Mouse (Mus musculus): Measurements from ENCODE around the gene Tnnc1.

GRCm38 (mm10) chr14:31165010-31165409 is 43.1 kb upstream of the Tnnc1 start:
- TF ChIP-seq CTCF (conservative IDR thresholded peaks at IDR 0.05; ENCODE audit: low read length) (no peak), NANOG (IDR thresholded peaks at IDR 0.05; ENCODE audit: borderline replicate concordance, low read length) (no peak)
